In genomic region chr12:85467854-85468253, GRCm38 (mm10) we compare ENCODE assay signal across 11 mouse cellular contexts. TPM values are rescaled to one million over a fixed set of nuclear protein-coding genes. Genes with fewer than 3 reads are reported as not detected.
DNase-seq lines count a peak whose midpoint lies in the region; ATAC-seq and TF ChIP-seq lines count a peak whose summit lies in the region.
"Had no signal": no experiment of that assay in that cellular context is flagged by ENCODE, and none has a peak within 500 bp of the region (broad histone marks: within the 10 kb centered on the region; RNA-seq: fewer than 3 reads in every experiment).

No protein-coding gene starts in this region.

- peak; percentile 30 to 61 for DNase-seq in kidney, postnatal 4 days
- DNase-seq in brain, embryonic 14.5 days (ENCODE audit: low read depth): peak; percentile 86
- peak; percentile 67 to 87 for DNase-seq in layer of hippocampus, adult 2 months (ENCODE audit: low spot score in 2 of 2)
- DNase-seq in right cerebral cortex, postnatal 10 days (ENCODE audit: low spot score in 2 of 2): peak; percentile 68 to 79
- no peak for DNase-seq in spleen, postnatal 10 days (ENCODE audit: low spot score in 2 of 2)
- DNase-seq in adrenal gland, postnatal 36 days: no peak
- DNase-seq: lung, postnatal 14 days had no signal

- H3K27ac ChIP-seq in kidney, embryonic 14.5 days (ENCODE audit: low read depth, low read length): no peak overlapping the region
- H3K27ac ChIP-seq in layer of hippocampus, adult 2 months: no peak overlapping the region
- H3K27ac ChIP-seq: limb, embryonic 12.5 days had no signal

- no peak overlapping the region for H3K4me2 ChIP-seq in kidney, embryonic 14.5 days (replicated peaks; ENCODE audit: low read depth, low read length)
- H3K4me2 ChIP-seq: limb, embryonic 12.5 days had no signal

- H3K36me3 ChIP-seq in kidney, embryonic 14.5 days (ENCODE audit: control insufficient read depth, insufficient read depth, low read length): no peaks in the 10 kb centered on the region
- H3K36me3 ChIP-seq: limb, embryonic 12.5 days had no signal

- H3K4me3 ChIP-seq in kidney, embryonic 14.5 days (ENCODE audit: low read length): no peak overlapping the region
- no peak overlapping the region; the same call in 1 of the 2 replicates for H3K4me3 ChIP-seq in layer of hippocampus, adult 2 months
- H3K4me3 ChIP-seq: limb, embryonic 12.5 days had no signal

- no peaks in the 10 kb centered on the region for H3K9me3 ChIP-seq in kidney, embryonic 14.5 days (ENCODE audit: control insufficient read depth, low read length)
- H3K9me3 ChIP-seq: limb, embryonic 12.5 days had no signal

- 0 out of 2 replicates have a peak, but pooled peaks cover 2% of the 10 kb centered on the region for H3K27me3 ChIP-seq in kidney, embryonic 14.5 days (ENCODE audit: control insufficient read depth, insufficient read depth, low read length)

- ATAC-seq in kidney, embryonic 14.5 days (ENCODE audit: low FRiP score, low TSS enrichment): no peak
- ATAC-seq: intestine, embryonic 16.5 days; midbrain, embryonic 16.5 days had no signal

- H3K4me1 ChIP-seq in kidney, embryonic 14.5 days (ENCODE audit: control insufficient read depth, insufficient read depth, low read length): peaks cover 6% of the 10 kb centered on the region; the same call in 1 of the 2 replicates

- H3K9ac ChIP-seq in kidney, embryonic 14.5 days (ENCODE audit: low read depth, low read length): no peak overlapping the region
- H3K9ac ChIP-seq: limb, embryonic 12.5 days had no signal

- TF ChIP-seq CTCF in brain, embryonic 14.5 days (IDR thresholded peaks at IDR 0.05; ENCODE audit: borderline replicate concordance, extremely low read depth, insufficient read depth, insufficient read length): no peak
- no peak for TF ChIP-seq CTCF in layer of hippocampus, adult 2 months (conservative IDR thresholded peaks at IDR 0.05)

- WGBS in kidney, embryonic 14.5 days: 73% methylated on average over 14 of the region's 14 CpGs

- no peak for TF ChIP-seq POLR2A in brain, embryonic 14.5 days (IDR thresholded peaks at IDR 0.05; ENCODE audit: borderline replicate concordance, extremely low read depth, insufficient read depth, insufficient read length, poor library complexity, severe bottlenecking)

RNA-seq across cellular contexts. Expression of gene Fos, which starts 5.8 kb away (rescaled TPM):
- polyA plus RNA-seq in kidney, embryonic 14.5 days (2014; fragmentation: Nextera tagmentation; extraction: Ambion mirVana): 1.6 and 3.0 TPM in 2 replicates
- 1.9 and 2.0 TPM in 2 replicates for polyA plus RNA-seq in brain, embryonic 14.5 days (2012; rRNA removed)
- 10 to 100 TPM in 1 of 2 experiments, 1 to 10 TPM in 1; 8.9 to 13.7 TPM for total RNA-seq in layer of hippocampus, adult 2 months (2021)
- 10 to 100 TPM in 1 of 2 experiments, 1 to 10 TPM in 1; 8.4 to 18.8 TPM for total RNA-seq in adrenal gland, postnatal 36 days (2021)

Comparison
In these comparisons a context has a peak if more than half of its experiments do, and no peak if none do; other contexts are left out.
1. DNase-seq: peak in kidney, postnatal 4 days (2 of 2), brain, embryonic 14.5 days (single experiment), layer of hippocampus, adult 2 months (2 of 2) and right cerebral cortex, postnatal 10 days (2 of 2); none in spleen, postnatal 10 days (0 of 2) and adrenal gland, postnatal 36 days (0 of 2).